Mouse (Mus musculus) WW6 (cell line): ENCODE results near the gene Usp45.

Experiments
- DNase-seq: peaks from one replicate; pipeline ENCODE4 v3.0.0-alpha.2; 2013; ENCODE audit warnings: low read depth, low spot score

The Usp45 gene

GRCm38 (mm10) chr4:21789836-21790235, 22.9 kb downstream of the Usp45 start:
- DNase-seq: no peak

DNA sequence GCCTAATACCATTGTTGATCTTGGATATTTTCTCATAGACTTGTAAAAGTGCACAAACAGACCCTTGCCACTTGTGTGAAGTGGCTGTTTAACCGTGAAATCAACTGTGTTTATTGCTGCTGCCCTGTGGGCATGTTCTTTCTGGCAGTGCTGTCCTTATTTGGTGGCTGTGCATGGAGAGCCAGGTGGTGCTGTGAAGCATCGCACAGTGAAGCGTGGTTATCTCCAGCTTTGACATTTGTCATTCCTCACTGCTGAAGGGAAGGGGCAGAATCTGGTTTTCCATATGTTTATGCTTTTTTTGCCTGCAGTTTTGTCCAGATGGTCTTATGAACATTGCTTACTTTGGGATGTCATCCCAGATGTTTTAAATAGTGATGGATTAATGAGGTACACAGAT, 26.7 kb downstream of the Usp45 start:
- no peak for DNase-seq

GRCm38 (mm10) chr4:21801013-21801412, 34.1 kb downstream of the Usp45 start:
- no peak for DNase-seq

- DNase-seq: no peak
Observed at GRCm38 (mm10) chr4:21801620-21802019, 34.7 kb downstream of the Usp45 start.

DNA sequence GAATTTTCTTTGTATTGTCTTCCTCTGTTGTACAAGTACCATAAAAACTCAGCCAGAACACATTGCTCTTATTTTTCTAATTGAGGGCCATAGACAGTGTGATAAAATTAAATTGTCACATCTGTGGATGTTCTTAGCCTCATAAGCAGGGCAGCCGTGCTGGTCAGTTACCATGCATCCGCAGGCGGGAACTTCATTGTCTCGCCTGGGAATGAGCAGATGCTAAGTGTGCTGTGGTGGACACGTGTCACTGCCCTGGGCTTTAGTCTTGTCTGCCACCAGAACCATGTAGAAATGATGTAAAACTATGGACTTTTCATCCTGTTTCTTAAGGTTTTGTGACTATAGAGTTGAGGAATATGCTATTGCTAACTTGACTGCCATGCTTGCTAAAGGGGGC, 40.2 kb downstream of the Usp45 start:
- DNase-seq: no peak

DNA sequence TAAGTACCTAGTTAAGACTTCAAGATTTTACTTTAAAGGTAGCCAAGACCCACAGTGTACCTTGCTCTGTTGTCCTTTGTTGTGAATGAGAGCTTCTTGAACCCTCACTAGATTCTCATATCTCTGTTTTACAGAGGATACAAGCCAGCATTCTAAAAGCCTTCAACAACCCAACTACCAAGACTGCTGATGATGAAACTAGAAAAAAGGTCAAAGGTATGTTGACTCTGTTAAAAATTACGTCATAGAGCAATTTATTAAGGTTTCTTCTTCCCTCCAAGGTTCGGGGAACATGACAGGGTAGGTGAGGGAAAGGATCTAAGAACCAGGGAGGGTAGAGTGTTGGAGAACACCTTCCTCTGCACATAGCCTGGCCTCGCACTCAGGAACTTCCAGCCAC, 43.7 kb downstream of the Usp45 start:
- DNase-seq: no peak

DNA sequence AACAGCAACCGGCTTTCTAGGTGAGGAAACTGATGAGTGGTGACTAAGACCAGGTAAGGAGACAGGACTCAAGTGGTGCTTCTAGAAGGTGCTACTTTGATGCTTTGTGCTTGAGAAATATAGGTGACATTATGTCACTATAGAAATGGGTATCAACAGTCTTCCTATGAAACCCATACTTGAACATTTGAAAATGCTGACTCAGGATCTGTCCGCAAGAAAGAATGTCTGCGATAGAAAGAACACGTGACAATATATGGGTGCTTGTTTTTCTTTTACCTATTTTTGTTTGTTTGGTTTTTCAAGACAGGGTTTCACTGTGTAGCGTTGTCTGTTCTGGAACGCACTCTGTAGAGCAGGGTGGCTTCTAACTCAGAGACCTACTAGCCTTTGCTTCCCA, 45.7 kb downstream of the Usp45 start:
- DNase-seq: no peak

- peak; percentile 53 for DNase-seq
Observed at GRCm38 (mm10) chr4:21814029-21814428, 47.1 kb downstream of the Usp45 start.

- DNase-seq: no peak
Observed at GRCm38 (mm10) chr4:21826616-21827015, 59.7 kb downstream of the Usp45 start.

- DNase-seq: peak; percentile 39
Observed at GRCm38 (mm10) chr4:21832844-21833243, 65.9 kb downstream of the Usp45 start.

DNA sequence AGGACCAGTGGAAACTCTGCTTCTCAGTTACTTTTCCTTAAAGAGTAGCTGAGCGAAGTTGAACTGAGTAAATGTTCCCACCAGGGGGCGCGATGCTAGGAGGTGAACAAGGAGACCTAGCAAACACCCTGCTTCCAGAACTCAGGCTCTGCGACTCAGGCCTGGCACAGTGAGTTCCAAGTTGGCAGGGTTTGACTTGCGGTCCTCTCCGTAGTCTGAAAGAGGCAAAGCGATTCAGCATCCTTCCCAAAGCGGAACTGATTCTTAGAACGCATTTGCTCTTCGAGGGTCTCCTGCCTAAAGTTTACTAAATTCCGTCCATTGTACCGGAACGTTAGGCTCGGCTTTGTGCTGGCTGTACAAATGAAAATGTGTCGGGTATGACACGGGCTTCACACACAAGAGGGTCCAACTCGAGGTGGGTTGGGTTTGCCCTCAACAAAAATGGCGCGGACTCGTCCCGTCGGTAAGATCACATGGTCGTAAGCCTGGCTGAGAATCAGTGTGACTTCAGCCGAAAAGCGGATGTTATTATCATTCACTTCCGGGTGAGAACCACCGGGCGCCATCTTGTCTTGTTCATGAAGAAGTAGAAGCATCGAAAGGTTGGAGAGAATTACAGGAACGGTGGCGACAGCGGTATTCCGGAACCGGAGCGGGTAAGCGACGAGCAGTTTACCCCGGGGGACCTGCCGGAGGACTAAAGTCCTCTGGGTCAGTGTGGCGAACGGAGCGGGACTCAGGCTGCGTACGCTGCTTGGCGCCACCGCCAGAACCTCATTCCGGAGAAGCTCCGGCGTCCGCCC, 80.7 kb downstream of the Usp45 start, which contains the start of gene Pnisr:
Pnisr (plus strand) TSS at position 103 of the 806 bp plus-strand sequence.
- DNase-seq: peak; percentile 89

DNA sequence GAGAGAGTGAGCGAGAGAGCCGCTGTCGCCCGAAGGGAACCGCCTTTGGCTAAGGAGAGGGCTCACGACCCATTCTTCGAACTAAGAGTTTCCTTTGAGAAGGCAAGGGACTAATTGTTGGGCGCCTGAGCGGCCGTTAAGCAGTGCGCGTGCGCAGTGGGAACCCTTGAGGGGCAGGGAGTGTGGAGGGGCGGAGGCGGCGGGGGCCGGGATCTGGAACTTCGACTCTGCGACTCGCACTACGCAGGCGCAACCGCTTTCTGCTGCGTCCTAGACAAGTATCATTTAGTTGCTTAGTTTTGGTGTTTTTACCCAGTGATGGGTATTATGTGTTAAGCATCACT, 81.3 kb downstream of the Usp45 start:
- DNase-seq: peak; percentile 61

- no peak for DNase-seq
Observed at GRCm38 (mm10) chr4:21857481-21857880, 90.5 kb downstream of the Usp45 start.

DNA sequence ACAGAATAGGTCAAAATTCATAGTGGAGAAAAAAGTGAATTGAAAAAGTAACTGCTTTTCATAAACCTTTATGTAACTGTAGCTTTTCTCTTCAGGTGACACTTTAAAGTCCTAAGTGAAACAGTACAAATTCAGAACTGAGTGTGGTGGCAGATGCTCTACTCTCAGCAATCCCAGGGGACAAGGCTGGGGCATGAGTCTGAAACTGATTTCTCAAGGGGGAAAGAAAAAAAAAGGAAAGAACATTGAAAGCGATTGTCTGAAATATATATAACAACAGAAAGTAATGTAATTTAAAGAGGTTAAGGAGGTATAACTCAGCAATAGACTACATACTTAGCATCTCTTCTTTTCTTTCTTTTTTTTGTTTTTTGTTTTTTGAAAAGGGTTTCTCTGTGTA, 98.3 kb downstream of the Usp45 start:
- DNase-seq: no peak

GRCm38 (mm10) chr4:21878776-21879175, 111.8 kb downstream of the Usp45 start:
- no peak for DNase-seq

GRCm38 (mm10) chr4:21879565-21880220, 112.7 kb downstream of the Usp45 start, which contains the start of gene Coq3:
Gene Coq3, plus strand, starts transcription at chr4:21879673.
- peak; percentile 72 for DNase-seq

GRCm38 (mm10) chr4:21882806-21883205, 115.8 kb downstream of the Usp45 start:
- DNase-seq: no peak

- DNase-seq: no peak
Observed at GRCm38 (mm10) chr4:21885831-21886230, 118.9 kb downstream of the Usp45 start.
